Mouse (Mus musculus) adrenal gland, postnatal 4 days (tissue): Measurements from ENCODE around the gene Vmn2r95. TPM values are rescaled to one million over a fixed set of nuclear protein-coding genes. Genes with fewer than 3 reads are reported as not detected.
"Not testable (repeated sequence)": the region's sequence is repeated elsewhere in the genome, so short reads cannot be mapped to it uniquely, and the experiment has no call there.

Experiments used
- DNase-seq, 2 experiments: peaks; one replicate each; pipeline ENCODE4 v3.0.0; 2021 to 2022; ENCODE audit warnings: low spot score in 2 of 2, mixed read lengths in 2 of 2
- long read RNA-seq, 2 experiments: library from polyadenylated mRNA; stranded (forward); transcript quantifications; one replicate each; pipeline ENCODE4 v2.0.0; 2021
- total RNA-seq, 2 experiments: library from RNA; stranded (reverse); gene quantifications; 2 replicates each; pipeline ENCODE4 v1.2.3; 2021

Vmn2r95 gene
- total RNA-seq = under 1 TPM in 1 of 2 experiments, not detected in 1; 0.03 TPM
- long read RNA-seq, experiment 1 = 0 reads
- long read RNA-seq, experiment 2 = 0 reads

DNA sequence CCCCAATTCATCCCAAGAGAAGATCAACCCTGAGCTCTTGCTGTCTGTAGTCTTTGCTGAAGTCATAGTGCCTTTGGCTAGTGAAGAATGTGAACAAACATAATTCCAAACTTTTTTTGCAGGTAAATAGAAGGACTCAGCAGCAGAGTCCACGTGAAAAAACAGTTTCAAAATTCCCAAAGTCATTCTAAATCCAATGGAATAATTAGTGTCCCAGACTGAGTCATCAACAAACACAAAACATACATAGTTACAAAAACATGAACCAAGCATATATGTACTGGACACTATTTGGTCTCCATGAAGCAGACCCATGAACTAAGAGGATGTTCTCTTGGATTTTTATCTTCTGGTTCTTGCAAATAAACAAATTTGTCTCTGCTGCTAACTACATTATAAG is at the start of gene Vmn2r95:
Gene Vmn2r95, plus strand, starts transcription at position 301 of the 400 bp plus-strand sequence.
- DNase-seq = no peak

DNA sequence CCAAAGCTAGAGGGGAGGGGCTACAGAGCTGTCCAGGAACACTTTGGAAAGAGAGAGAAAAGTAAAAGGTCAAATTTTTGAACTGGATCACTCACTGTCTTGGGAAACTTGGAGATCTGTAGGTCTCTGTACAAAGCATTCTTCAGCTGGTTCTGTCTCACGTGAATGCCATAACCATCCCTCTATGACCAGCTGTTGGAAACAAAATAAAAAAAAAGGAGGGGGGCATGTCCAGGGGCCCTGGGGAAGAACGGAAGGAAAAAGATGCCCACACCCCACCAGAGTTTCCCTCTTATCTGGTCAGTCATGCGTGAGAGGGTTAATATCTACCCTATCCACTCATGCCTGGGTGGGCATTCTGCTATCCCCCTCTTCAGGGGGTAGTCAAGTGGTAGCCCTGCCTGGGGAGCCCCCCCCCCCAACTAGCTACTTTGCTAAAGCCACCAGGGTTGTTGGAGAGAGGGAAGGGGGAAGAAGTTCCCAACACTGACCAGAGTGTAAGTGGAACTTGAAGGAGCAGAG is 31.8 kb downstream of the Vmn2r95 start:
- no peak for DNase-seq

DNA sequence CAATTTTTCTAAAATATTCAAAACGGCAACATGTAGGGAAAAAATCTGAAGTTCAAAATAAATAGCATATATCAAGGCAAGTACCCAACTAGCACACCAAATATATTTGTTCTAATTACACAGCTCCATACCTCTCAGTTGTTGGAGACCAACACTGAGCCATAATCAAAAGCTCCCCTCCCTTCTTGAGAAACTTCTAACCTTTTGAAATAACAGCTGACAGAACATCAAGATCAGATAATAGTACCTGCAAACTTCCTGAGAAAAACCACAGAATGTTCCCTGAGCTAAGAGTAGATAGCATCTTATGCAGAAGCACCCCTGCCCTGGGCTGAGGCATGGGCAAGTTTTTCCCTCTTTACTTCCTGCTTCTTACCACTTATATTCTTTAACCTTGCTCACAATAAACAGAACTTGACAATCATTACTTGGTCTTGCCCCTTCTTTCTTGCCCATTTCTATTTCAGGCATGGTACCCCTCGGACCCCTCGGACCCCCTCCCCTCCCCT is 34.3 kb downstream of the Vmn2r95 start:
- not testable (repeated sequence) for DNase-seq

DNA sequence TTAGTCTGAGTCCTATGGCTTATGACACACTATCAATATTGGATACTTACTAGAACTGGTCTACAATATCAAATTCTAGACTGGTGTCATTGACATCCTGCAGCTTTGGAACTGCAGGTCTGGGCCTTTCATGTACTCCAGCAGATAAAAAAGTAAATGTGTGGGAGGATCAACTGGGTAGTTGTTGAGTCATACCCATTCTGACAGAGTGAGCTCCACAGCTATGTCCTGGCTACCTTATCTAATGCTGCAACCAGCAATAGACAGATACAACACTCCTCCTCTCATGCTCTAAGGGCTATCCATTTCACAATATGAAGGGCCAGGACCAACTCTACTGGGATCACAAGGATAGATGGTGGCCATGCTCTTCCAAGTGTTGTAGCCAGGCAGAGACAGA is 38.8 kb downstream of the Vmn2r95 start:
- no peak for DNase-seq

DNA sequence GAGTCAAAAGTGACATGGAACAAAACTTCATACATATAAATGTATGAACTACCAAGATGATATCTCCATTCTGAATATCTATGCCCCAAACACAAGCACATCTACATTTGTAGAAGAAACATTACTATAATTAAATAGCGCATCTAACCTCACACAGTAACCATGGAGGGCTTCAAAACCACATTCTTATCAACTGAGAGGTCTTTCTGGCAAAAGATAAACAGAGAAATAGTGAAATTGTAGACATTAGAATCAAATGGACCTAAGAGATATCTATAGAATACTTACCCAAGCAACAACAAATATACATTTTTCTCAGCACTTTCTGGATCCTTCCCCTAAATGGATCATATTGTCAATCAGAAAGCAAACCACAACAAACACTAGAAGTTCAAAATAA is 56.0 kb downstream of the Vmn2r95 start:
- no peak for DNase-seq

Other genes with a start within 250 kb of the Vmn2r95 start
- not detected for gene Vmn2r94, start 146.3 kb upstream of the Vmn2r95 start, total RNA-seq
- gene Vmn2r93, start 126.0 kb upstream of the Vmn2r95 start, total RNA-seq = not detected
- gene Vmn2r96, start 149.1 kb downstream of the Vmn2r95 start, total RNA-seq = not detected